Mouse (Mus musculus) stomach, postnatal 0 days (tissue): Measurements from ENCODE around the gene Grik1. TPM values are rescaled to one million over a fixed set of nuclear protein-coding genes. Genes with fewer than 3 reads are reported as not detected.

Experiments
- ATAC-seq: fragments of 200-750 bp; cut with Nextera tagmentation; 2 replicates; pipeline ENCODE4 v1.8.0; 2017; ENCODE audit not compliant: low FRiP score, low TSS enrichment
- DNase-seq: peaks from one replicate; pipeline ENCODE4 v3.0.0-alpha.2; 2016; ENCODE audit warnings: low spot score
- H3K27ac ChIP-seq: fragments of 300-500 bp; sonication (generic); replicated peaks from 2 replicates; pipeline ENCODE4 v1.5.1; 2014; ENCODE audit warnings: mild to moderate bottlenecking, control low read depth
- H3K27me3 ChIP-seq: fragments of 300-500 bp; sonication (generic); 2 replicates; pipeline ENCODE4 v1.6.1; 2014; ENCODE audit warnings: low read length; ENCODE audit not compliant: control insufficient read depth, insufficient read depth
- H3K36me3 ChIP-seq: fragments of 300-500 bp; sonication (generic); 2 replicates; pipeline ENCODE4 v1.6.1; 2014; ENCODE audit warnings: low read length, mixed read lengths; ENCODE audit not compliant: control insufficient read depth, insufficient read depth
- H3K4me1 ChIP-seq: fragments of 300-500 bp; sonication (generic); replicated peaks from 2 replicates; pipeline ENCODE4 v1.6.1; 2014; ENCODE audit warnings: antibody characterized with exemption; ENCODE audit not compliant: control insufficient read depth, insufficient read depth
- H3K4me2 ChIP-seq: fragments of 300-500 bp; sonication (generic); replicated peaks from 2 replicates; pipeline ENCODE4 v1.6.1; 2014; ENCODE audit warnings: low read depth, mild to moderate bottlenecking, control low read depth, moderate library complexity
- H3K4me3 ChIP-seq: fragments of 300-500 bp; sonication (generic); 2 replicates; pipeline ENCODE4 v1.5.1; 2014; ENCODE audit warnings: low read depth, low read length, control low read depth
- H3K9ac ChIP-seq: fragments of 300-500 bp; sonication (generic); 2 replicates; pipeline ENCODE4 v1.6.1; 2014; ENCODE audit warnings: mild to moderate bottlenecking, low read length, control low read depth, mixed read lengths
- H3K9me3 ChIP-seq: fragments of 300-500 bp; sonication (generic); 2 replicates; pipeline ENCODE4 v1.6.1; 2016; ENCODE audit warnings: low read length; ENCODE audit not compliant: control insufficient read depth
- CTCF ChIP-seq: IDR thresholded peaks from 2 replicates; pipeline ENCODE4 v1.5.1; 2016; ENCODE audit warnings: antibody characterized with exemption, low read depth, mild to moderate bottlenecking, moderate library complexity
- EP300 ChIP-seq: optimal IDR thresholded peaks from 2 replicates; pipeline ENCODE3; 2016; ENCODE audit warnings: antibody characterized with exemption
- WGBS: fragments of 180-500 bp; shearing (Covaris S2); extraction: QIAGEN DNeasy Blood & Tissue Kit; methylation state at CpG from one replicate; pipeline ENCODE4 v1.1.7; 2014; 5-methylcytosine and 5-hydroxymethylcytosine counted together
- polyA plus RNA-seq: library from polyadenylated mRNA; unstranded; fragments of >200 nt; fragmentation: Nextera tagmentation; extraction: Ambion mirVana; gene quantifications from 2 replicates; pipeline ENCODE4 v1.2.1, GENCODE M21; 2015

The Grik1 gene
- polyA plus RNA-seq, 1 experiment from 2014 or later, result 0.99 TPM

GRCm38 (mm10) chr16:87864526-87864925, 425.5 kb downstream of the Grik1 start:
- no peaks in the 10 kb centered on the region for H3K36me3 ChIP-seq
- no peak overlapping the region for H3K4me2 ChIP-seq
- TF ChIP-seq CTCF (no peak), EP300 (no peak)
- 63% methylated on average over 6 of the region's 6 CpGs for WGBS
- no peak for ATAC-seq
- H3K4me1 ChIP-seq, result no peaks in the 10 kb centered on the region
- H3K9ac ChIP-seq, result no peak overlapping the region
- no peak for DNase-seq
- H3K27ac ChIP-seq, result no peak overlapping the region
- H3K9me3 ChIP-seq, result no peaks in the 10 kb centered on the region
- no peak overlapping the region for H3K4me3 ChIP-seq
- no peaks in the 10 kb centered on the region for H3K27me3 ChIP-seq

- Histone ChIP-seq H3K4me3 (no peak overlapping the region), H3K27ac (no peak overlapping the region), H3K36me3 (no peaks in the 10 kb centered on the region), H3K4me1 (no peaks in the 10 kb centered on the region), H3K9me3 (no peaks in the 10 kb centered on the region), H3K27me3 (no peaks in the 10 kb centered on the region), H3K9ac (no peak overlapping the region), H3K4me2 (no peak overlapping the region)
- DNase-seq, result no peak
- ATAC-seq, result no peak
- 79% methylated on average over 1 of the region's 1 CpGs for WGBS
- no peak for TF ChIP-seq EP300
- TF ChIP-seq CTCF, result no peak
Observed at GRCm38 (mm10) chr16:87861722-87862121, 428.3 kb downstream of the Grik1 start.

DNA sequence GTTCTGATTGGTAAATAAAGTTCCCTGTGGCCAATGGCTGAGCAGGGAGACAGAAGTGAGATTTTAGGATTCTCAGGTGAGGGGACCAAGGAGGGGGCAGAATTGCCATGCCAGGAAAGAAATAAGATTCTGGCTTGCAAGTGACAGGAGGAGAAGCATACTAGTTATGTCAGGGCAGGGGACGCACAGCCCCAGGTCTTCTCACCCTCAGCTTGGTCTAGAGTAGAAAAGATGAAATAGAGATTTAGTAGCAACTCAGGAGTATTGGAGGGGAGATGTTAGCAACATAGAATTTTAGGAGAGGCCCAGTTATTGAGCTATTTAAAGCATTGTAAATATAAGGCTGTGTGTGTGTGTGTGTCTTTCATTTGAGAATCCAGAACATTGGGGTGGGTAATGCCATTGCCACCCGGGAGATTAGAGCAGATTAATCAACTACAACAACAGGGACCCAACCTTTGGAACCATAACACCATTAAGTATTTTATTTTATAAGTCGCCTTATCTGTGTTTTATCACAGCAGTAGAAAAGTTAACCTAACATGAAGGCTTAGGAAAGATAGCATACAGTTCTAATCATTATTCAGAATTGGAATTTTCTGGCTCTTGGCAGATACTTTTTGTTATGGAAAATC, 436.5 kb downstream of the Grik1 start:
- H3K27me3 ChIP-seq, result no peaks in the 10 kb centered on the region
- DNase-seq (no peak), ATAC-seq (no peak)
- TF ChIP-seq EP300 (no peak), CTCF (no peak)
- H3K36me3 ChIP-seq, result no peaks in the 10 kb centered on the region
- no peaks in the 10 kb centered on the region for H3K4me1 ChIP-seq
- no peaks in the 10 kb centered on the region for H3K9me3 ChIP-seq
- WGBS, result 76% methylated on average over 3 of the region's 3 CpGs
- H3K4me2 ChIP-seq, result no peak overlapping the region
- H3K27ac ChIP-seq, result no peak overlapping the region
- no peak overlapping the region for H3K4me3 ChIP-seq
- H3K9ac ChIP-seq, result no peak overlapping the region

- WGBS, result 67% methylated on average over 2 of the region's 2 CpGs
- Histone ChIP-seq H3K9ac (no peak overlapping the region), H3K9me3 (no peaks in the 10 kb centered on the region), H3K27me3 (no peaks in the 10 kb centered on the region), H3K27ac (no peak overlapping the region), H3K4me3 (no peak overlapping the region), H3K36me3 (no peaks in the 10 kb centered on the region), H3K4me2 (no peak overlapping the region), H3K4me1 (no peaks in the 10 kb centered on the region)
- DNase-seq (no peak), ATAC-seq (no peak)
- TF ChIP-seq CTCF (no peak), EP300 (no peak)
Observed at GRCm38 (mm10) chr16:87851550-87851949, 438.5 kb downstream of the Grik1 start.

- Histone ChIP-seq H3K27ac (no peak overlapping the region), H3K4me3 (no peak overlapping the region), H3K4me1 (no peaks in the 10 kb centered on the region), H3K9ac (no peak overlapping the region), H3K36me3 (no peaks in the 10 kb centered on the region), H3K27me3 (no peaks in the 10 kb centered on the region), H3K9me3 (no peaks in the 10 kb centered on the region), H3K4me2 (no peak overlapping the region)
- no peak for TF ChIP-seq EP300
- TF ChIP-seq CTCF, result no peak
- WGBS, result 73% methylated on average over 3 of the region's 3 CpGs
- ATAC-seq (no peak), DNase-seq (no peak)
Observed at GRCm38 (mm10) chr16:87848799-87849198, 441.3 kb downstream of the Grik1 start.

Other genes with a start within 250 kb of the Grik1 start
- 16.5 and 18.0 TPM in 2 replicates for gene Cldn17, start 216.7 kb upstream of the Grik1 start, polyA plus RNA-seq